Mouse (Mus musculus): ENCODE measurements around the gene Pde9a.

Pde9a gene

GRCm38 (mm10) chr17:31432878-31433281, 46.9 kb downstream of the Pde9a start:
- no peak for DNase-seq (ENCODE audit: low read depth, low spot score)

GRCm38 (mm10) chr17:31433401-31433928, 47.5 kb downstream of the Pde9a start:
- DNase-seq (ENCODE audit: low read depth, low spot score): no peak

GRCm38 (mm10) chr17:31433978-31434797, 48.2 kb downstream of the Pde9a start:
- peak; percentile 37 for DNase-seq (ENCODE audit: low read depth, low spot score)

- peak; percentile 32 for DNase-seq (ENCODE audit: low read depth, low spot score)
These were observed 48.9 kb downstream of the Pde9a start for GRCm38 (mm10) chr17:31434825-31435325.

- no peak for DNase-seq (ENCODE audit: low read depth, low spot score)
These were observed 50.2 kb downstream of the Pde9a start for GRCm38 (mm10) chr17:31435934-31436813.

- no peak for DNase-seq (ENCODE audit: low read depth, low spot score)
These were observed 50.9 kb downstream of the Pde9a start for GRCm38 (mm10) chr17:31436814-31437406.

- no peak for DNase-seq (ENCODE audit: low read depth, low spot score)
These were observed 51.5 kb downstream of the Pde9a start for GRCm38 (mm10) chr17:31437482-31437881.

- DNase-seq (ENCODE audit: low read depth, low spot score): no peak
These were observed 54.0 kb downstream of the Pde9a start for GRCm38 (mm10) chr17:31439978-31440377.

GRCm38 (mm10) chr17:31442513-31442912, 56.5 kb downstream of the Pde9a start:
- no peak for DNase-seq (ENCODE audit: low read depth, low spot score)

- no peak for DNase-seq (ENCODE audit: low read depth, low spot score)
These were observed 58.2 kb downstream of the Pde9a start for GRCm38 (mm10) chr17:31444251-31444650.

- DNase-seq (ENCODE audit: low read depth, low spot score): no peak
These were observed 59.2 kb downstream of the Pde9a start for GRCm38 (mm10) chr17:31445061-31445731.

GRCm38 (mm10) chr17:31447766-31448165, 61.8 kb downstream of the Pde9a start:
- DNase-seq (ENCODE audit: low read depth, low spot score): peak; percentile 56

- DNase-seq (ENCODE audit: low read depth, low spot score): no peak
These were observed 62.5 kb downstream of the Pde9a start for GRCm38 (mm10) chr17:31448519-31448918.

GRCm38 (mm10) chr17:31450206-31450605, 64.2 kb downstream of the Pde9a start:
- peak; percentile 28 for DNase-seq (ENCODE audit: low read depth, low spot score)

- peak; percentile 40 for DNase-seq (ENCODE audit: low read depth, low spot score)
These were observed 65.2 kb downstream of the Pde9a start for GRCm38 (mm10) chr17:31451179-31451708.

GRCm38 (mm10) chr17:31452816-31453215, 66.8 kb downstream of the Pde9a start:
- no peak for DNase-seq (ENCODE audit: low read depth, low spot score)

- DNase-seq (ENCODE audit: low read depth, low spot score): no peak
These were observed 67.5 kb downstream of the Pde9a start for GRCm38 (mm10) chr17:31453476-31453875.

GRCm38 (mm10) chr17:31454056-31454455, 68.0 kb downstream of the Pde9a start:
- DNase-seq (ENCODE audit: low read depth, low spot score): no peak

- DNase-seq (ENCODE audit: low read depth, low spot score): peak; percentile 89
These were observed 70.9 kb downstream of the Pde9a start for GRCm38 (mm10) chr17:31456723-31457567.

- no peak for DNase-seq (ENCODE audit: low read depth, low spot score)
These were observed 74.4 kb downstream of the Pde9a start for GRCm38 (mm10) chr17:31460416-31460815.
